9 mouse cellular contexts compared by ENCODE assay signal in the genomic region with DNA sequence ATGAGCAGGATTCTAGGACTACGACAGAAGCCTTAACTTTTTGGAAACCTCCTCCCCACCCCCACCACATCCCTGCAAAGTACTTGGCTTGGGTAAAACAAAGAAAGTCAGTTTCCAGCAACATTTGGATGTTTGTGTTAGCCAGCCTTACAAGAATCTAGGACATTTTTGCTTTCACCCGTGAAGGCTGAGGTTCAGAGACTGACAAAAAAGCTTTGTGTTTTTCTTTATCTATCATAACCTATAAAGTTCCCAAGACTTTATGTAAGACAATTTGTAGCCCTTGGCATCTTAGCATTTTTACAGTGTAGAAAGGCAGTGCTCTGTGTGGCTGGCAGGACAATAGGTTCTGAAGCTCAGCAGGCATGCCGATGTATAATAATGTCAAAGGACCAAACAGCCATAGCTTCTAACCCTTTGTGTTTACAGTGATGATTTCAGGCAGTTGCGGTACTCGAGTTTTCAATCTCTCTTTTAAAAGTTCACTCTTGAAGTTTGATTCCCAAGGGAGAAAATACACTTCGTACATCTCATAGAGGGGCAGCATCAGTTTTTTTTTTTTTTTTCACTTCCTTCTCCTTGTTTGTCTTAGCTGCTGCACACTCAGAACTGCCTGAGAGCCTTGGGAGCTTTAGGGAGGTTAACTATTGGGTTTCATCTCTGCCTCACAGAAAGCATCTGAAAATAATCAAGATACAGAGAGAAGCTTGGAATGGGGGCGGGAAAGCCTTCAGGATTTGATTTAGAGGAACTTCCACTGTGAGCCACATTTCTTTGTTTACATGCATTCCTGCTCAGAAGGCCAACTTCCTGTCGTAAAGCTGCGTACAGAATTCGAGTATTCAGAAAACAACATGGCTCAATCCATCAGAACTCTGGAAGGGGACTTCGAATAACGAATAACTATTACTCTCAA.
A peak's percentile ranks its signal among the peaks of the same experiment; 100 is the strongest.
DNase-seq lines count a peak whose midpoint lies in the region; ATAC-seq and TF ChIP-seq lines count a peak whose summit lies in the region.
"Had no signal": no experiment of that assay in that cellular context is flagged by ENCODE, and none has a peak within 500 bp of the region (broad histone marks: within the 10 kb centered on the region; RNA-seq: fewer than 3 reads in every experiment).

No protein-coding gene starts in this region.

- H3K36me3 ChIP-seq in hindbrain, embryonic 12.5 days = no peaks in the 10 kb centered on the region
- H3K36me3 ChIP-seq in limb, embryonic 12.5 days = no peaks in the 10 kb centered on the region
- no peaks in the 10 kb centered on the region for H3K36me3 ChIP-seq in thymus, adult 2 months (ENCODE audit: control insufficient read depth, insufficient read depth, low read length)
- H3K36me3 ChIP-seq in midbrain, embryonic 15.5 days (replicated peaks) = no peaks in the 10 kb centered on the region

- peak overlapping the region; percentile 45; the same call in 1 of the 2 replicates for H3K27ac ChIP-seq in hindbrain, embryonic 12.5 days
- H3K27ac ChIP-seq in limb, embryonic 12.5 days = peak overlapping the region; percentile 91
- H3K27ac ChIP-seq in thymus, adult 2 months (ENCODE audit: control insufficient read depth, insufficient read depth, low read length) = no peak overlapping the region
- no peak overlapping the region for H3K27ac ChIP-seq in midbrain, embryonic 15.5 days
- H3K27ac ChIP-seq: liver, embryonic 14.5 days had no signal

- no peaks in the 10 kb centered on the region for H3K27me3 ChIP-seq in hindbrain, embryonic 12.5 days
- H3K27me3 ChIP-seq in limb, embryonic 12.5 days = no peaks in the 10 kb centered on the region
- H3K27me3 ChIP-seq in thymus, adult 2 months (ENCODE audit: control insufficient read depth, insufficient read depth, low read length) = no peaks in the 10 kb centered on the region
- H3K27me3 ChIP-seq in midbrain, embryonic 15.5 days (replicated peaks) = no peaks in the 10 kb centered on the region

- TF ChIP-seq POLR2A in thymus, adult 2 months (IDR thresholded peaks at IDR 0.05; ENCODE audit: control insufficient read depth, extremely low read depth, insufficient read depth, low read length, poor library complexity) = no peak

- WGBS in hindbrain, embryonic 12.5 days = 36% methylated on average over 12 of the region's 12 CpGs
- 16% methylated on average over 12 of the region's 12 CpGs for WGBS in limb, embryonic 12.5 days
- WGBS in thymus, adult 2 months = 33% methylated on average over 12 of the region's 12 CpGs
- 54% methylated on average over 12 of the region's 12 CpGs for WGBS in midbrain, embryonic 15.5 days

- peak; percentile 8 for DNase-seq in adrenal gland, adult 2 months
- no peak for DNase-seq in adrenal gland, postnatal 10 days
- DNase-seq in ZHBTc4 (ENCODE audit: low read depth, low spot score) = peak; percentile 3
- DNase-seq in thymus, adult 2 months = no peak
- no peak for DNase-seq in cerebellum, postnatal 4 days (ENCODE audit: low spot score in 2 of 2)

- H3K4me3 ChIP-seq in hindbrain, embryonic 12.5 days = no peak overlapping the region
- no peak overlapping the region for H3K4me3 ChIP-seq in limb, embryonic 12.5 days (replicated peaks)
- H3K4me3 ChIP-seq in thymus, adult 2 months (ENCODE audit: control insufficient read depth, insufficient read depth, low read length) = no peak overlapping the region
- no peak overlapping the region for H3K4me3 ChIP-seq in midbrain, embryonic 15.5 days

- H3K9ac ChIP-seq in hindbrain, embryonic 12.5 days = no peak overlapping the region
- no peak overlapping the region for H3K9ac ChIP-seq in limb, embryonic 12.5 days (replicated peaks)
- H3K9ac ChIP-seq in midbrain, embryonic 15.5 days = no peak overlapping the region
- H3K9ac ChIP-seq: liver, embryonic 14.5 days had no signal

- TF ChIP-seq CTCF in thymus, adult 2 months (IDR thresholded peaks at IDR 0.05; ENCODE audit: borderline replicate concordance, control insufficient read depth, extremely low read depth, insufficient read depth, low read length, poor library complexity) = no peak

- H3K9me3 ChIP-seq in hindbrain, embryonic 12.5 days (replicated peaks) = no peaks in the 10 kb centered on the region
- H3K9me3 ChIP-seq in limb, embryonic 12.5 days = no peaks in the 10 kb centered on the region
- H3K9me3 ChIP-seq in midbrain, embryonic 15.5 days = no peaks in the 10 kb centered on the region

- H3K4me2 ChIP-seq in hindbrain, embryonic 12.5 days (replicated peaks) = no peak overlapping the region
- H3K4me2 ChIP-seq in limb, embryonic 12.5 days = peak overlapping the region; percentile 33
- no peak overlapping the region for H3K4me2 ChIP-seq in midbrain, embryonic 15.5 days

- no peak for ATAC-seq in hindbrain, embryonic 12.5 days (ENCODE audit: low FRiP score)
- ATAC-seq in limb, embryonic 12.5 days (ENCODE audit: insufficient number of reproducible peaks, insufficient read depth, low FRiP score, low TSS enrichment, low read depth) = peak; percentile 75
- ATAC-seq in midbrain, embryonic 15.5 days (replicated peaks) = no peak

- H3K4me1 ChIP-seq in hindbrain, embryonic 12.5 days = peaks cover 5% of the 10 kb centered on the region; the same call in 1 of the 2 replicates
- H3K4me1 ChIP-seq in limb, embryonic 12.5 days (replicated peaks) = peaks cover 32% of the 10 kb centered on the region
- H3K4me1 ChIP-seq in thymus, adult 2 months (replicated peaks; ENCODE audit: control insufficient read depth, insufficient read depth, low read length) = no peaks in the 10 kb centered on the region
- no peaks in the 10 kb centered on the region for H3K4me1 ChIP-seq in midbrain, embryonic 15.5 days

Comparison
In these comparisons a context has a peak if more than half of its experiments do, and no peak if none do; other contexts are left out.
1. DNase-seq: peak in adrenal gland, adult 2 months (single experiment) and ZHBTc4 (single experiment); none in adrenal gland, postnatal 10 days (single experiment), thymus, adult 2 months (single experiment) and cerebellum, postnatal 4 days (0 of 2).
2. H3K27ac ChIP-seq: peak in hindbrain, embryonic 12.5 days (single experiment) and limb, embryonic 12.5 days (single experiment); none in thymus, adult 2 months (single experiment) and midbrain, embryonic 15.5 days (single experiment).